Mouse (Mus musculus) midbrain, embryonic 16.5 days (tissue): ENCODE measurements around the gene Ptbp2. TPM values are rescaled to one million over a fixed set of nuclear protein-coding genes. Genes with fewer than 3 reads are reported as not detected.

Experiments used
- ATAC-seq: fragments of 200-750 bp; cut with Nextera tagmentation; 2 replicates; pipeline ENCODE4 v1.8.0; 2017; ENCODE audit warnings: moderate TSS enrichment
- H3K27ac ChIP-seq: fragments of 300-500 bp; sonication (generic); 2 replicates; pipeline ENCODE4 v1.5.1; 2014; ENCODE audit warnings: mild to moderate bottlenecking, low read length, mixed read lengths
- H3K27me3 ChIP-seq: fragments of 300-500 bp; sonication (generic); 2 replicates; pipeline ENCODE4 v1.6.1; 2014; ENCODE audit warnings: low read depth, low read length, mixed read lengths; ENCODE audit not compliant: control insufficient read depth, insufficient read depth
- H3K36me3 ChIP-seq: fragments of 300-500 bp; sonication (generic); 2 replicates; pipeline ENCODE4 v1.6.1; 2014; ENCODE audit warnings: mild to moderate bottlenecking, low read length, moderate library complexity, mixed read lengths; ENCODE audit not compliant: control insufficient read depth, insufficient read depth
- H3K4me1 ChIP-seq: fragments of 300-500 bp; sonication (generic); 2 replicates; pipeline ENCODE4 v1.6.1; 2014; ENCODE audit warnings: mild to moderate bottlenecking, low read length, mixed read lengths; ENCODE audit not compliant: control insufficient read depth, insufficient read depth
- H3K4me2 ChIP-seq: fragments of 300-500 bp; sonication (generic); 2 replicates; pipeline ENCODE4 v1.6.1; 2014; ENCODE audit warnings: mild to moderate bottlenecking, low read length, mixed read lengths
- H3K4me3 ChIP-seq: fragments of 300-500 bp; sonication (generic); 2 replicates; pipeline ENCODE4 v1.5.1; 2014; ENCODE audit warnings: low read depth, mild to moderate bottlenecking, low read length, moderate library complexity, mixed read lengths
- H3K9ac ChIP-seq: fragments of 300-500 bp; sonication (generic); 2 replicates; pipeline ENCODE4 v1.6.1; 2014; ENCODE audit warnings: low read depth, low read length, mixed read lengths
- H3K9me3 ChIP-seq: fragments of 300-500 bp; sonication (generic); replicated peaks from 2 replicates; pipeline ENCODE4 v1.6.1; 2014; ENCODE audit warnings: mild to moderate bottlenecking, low read length, mixed read lengths; ENCODE audit not compliant: control insufficient read depth, poor library complexity, severe bottlenecking
- WGBS: fragments of 180-500 bp; shearing (Covaris S2); extraction: QIAGEN DNeasy Blood & Tissue Kit; methylation state at CpG from one replicate; pipeline ENCODE4 v1.1.7; 2014; 5-methylcytosine and 5-hydroxymethylcytosine counted together
- polyA plus RNA-seq: library from polyadenylated mRNA; unstranded; fragments of >200 nt; fragmentation: Nextera tagmentation; extraction: Ambion mirVana; gene quantifications from 2 replicates; pipeline ENCODE4 v1.2.1, GENCODE M21; 2015

Ptbp2 gene
- polyA plus RNA-seq, result 244 and 274 TPM in 2 replicates

DNA sequence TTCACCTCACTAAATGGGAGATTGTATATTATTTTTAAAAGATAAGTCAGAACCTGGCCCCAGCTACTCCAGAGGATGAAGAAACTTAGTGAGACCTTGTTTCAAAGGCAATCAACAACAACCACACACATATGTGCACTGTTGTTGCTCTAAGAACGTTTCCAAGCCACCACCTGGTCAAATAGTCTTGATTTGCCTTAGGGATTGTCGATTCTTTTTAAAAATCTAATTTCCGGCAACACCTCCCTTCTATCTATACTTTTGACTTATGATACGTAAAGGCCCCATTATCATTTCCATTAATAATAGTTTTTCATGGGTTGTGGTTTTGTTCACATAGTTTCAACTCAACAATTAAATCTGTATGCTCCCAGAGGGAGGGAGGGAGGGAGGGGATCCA, at the start of gene Ptbp2:
TSS of gene Ptbp2 (minus strand) at position 101 of the 400 bp plus-strand sequence.
- WGBS, result 91% methylated on average over 4 of the region's 4 CpGs
- H3K4me2 ChIP-seq, result peak within 1 kb of the TSS; percentile 52
- no peak for ATAC-seq

GRCm38 (mm10) chr3:119814678-119815077, 30.4 kb upstream of the Ptbp2 start:
- Histone ChIP-seq H3K9me3 (no peaks in the 10 kb centered on the region), H3K27me3 (no peaks in the 10 kb centered on the region), H3K9ac (no peak overlapping the region), H3K36me3 (no peaks in the 10 kb centered on the region), H3K4me1 (peaks cover 2% of the 10 kb centered on the region; the same call in 1 of the 2 replicates), H3K27ac (no peak overlapping the region), H3K4me3 (no peak overlapping the region), H3K4me2 (no peak overlapping the region)
- no peak for ATAC-seq
- WGBS, result 49% methylated on average over 1 of the region's 1 CpGs

More for the DNA sequence above, at the start of gene Ptbp2:
- H3K9ac ChIP-seq, result peak within 1 kb of the TSS; percentile 100
- H3K4me1 ChIP-seq, result peaks cover 10% of the 10 kb centered on the region
- H3K27ac ChIP-seq, result peak within 1 kb of the TSS; percentile 100
- H3K27me3 ChIP-seq, result no peaks in the 10 kb centered on the region
- peak within 1 kb of the TSS; percentile 91 for H3K4me3 ChIP-seq
- H3K36me3 ChIP-seq, result no peaks in the 10 kb centered on the region
- no peaks in the 10 kb centered on the region for H3K9me3 ChIP-seq

DNA sequence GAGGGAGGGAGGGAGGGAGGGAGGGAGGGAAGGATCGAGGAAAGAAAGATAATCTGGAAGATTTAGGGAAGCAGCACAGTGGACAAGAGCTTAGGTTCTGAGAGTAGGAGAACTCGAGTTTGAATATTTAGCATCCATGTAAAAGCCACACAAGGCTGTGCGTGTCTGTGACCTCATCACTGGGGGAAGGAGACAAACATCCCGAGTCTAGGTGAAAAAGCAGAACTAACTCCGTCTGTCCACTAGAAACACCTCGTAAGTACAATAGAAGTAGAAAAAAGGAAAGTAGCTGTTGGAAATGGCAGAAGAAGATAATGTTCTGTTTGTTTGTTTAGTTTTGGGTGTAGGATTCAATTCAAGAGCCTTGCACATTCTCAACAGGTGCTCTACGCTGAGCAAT, 21.9 kb upstream of the Ptbp2 start:
- Histone ChIP-seq H3K27ac (no peak overlapping the region), H3K36me3 (no peaks in the 10 kb centered on the region), H3K4me2 (no peak overlapping the region), H3K9ac (no peak overlapping the region), H3K4me1 (no peaks in the 10 kb centered on the region), H3K27me3 (no peaks in the 10 kb centered on the region), H3K9me3 (no peaks in the 10 kb centered on the region), H3K4me3 (no peak overlapping the region)
- 76% methylated on average over 7 of the region's 7 CpGs for WGBS
- no peak for ATAC-seq

GRCm38 (mm10) chr3:119794677-119795365, 10.6 kb upstream of the Ptbp2 start:
- WGBS, result 79% methylated on average over 9 of the region's 9 CpGs
- no peaks in the 10 kb centered on the region for H3K4me1 ChIP-seq
- no peaks in the 10 kb centered on the region for H3K27me3 ChIP-seq
- H3K4me3 ChIP-seq, result no peak overlapping the region
- H3K36me3 ChIP-seq, result no peaks in the 10 kb centered on the region
- H3K4me2 ChIP-seq, result no peak overlapping the region
- no peak overlapping the region for H3K9ac ChIP-seq
- H3K9me3 ChIP-seq, result peaks cover 3% of the 10 kb centered on the region; the same call in 1 of the 2 replicates
- no peak overlapping the region for H3K27ac ChIP-seq
- ATAC-seq, result no peak

- peak; percentile 96 for ATAC-seq
- 0% methylated on average over 47 of the region's 89 CpGs for WGBS
These were observed 1.1 kb downstream of the Ptbp2 start for GRCm38 (mm10) chr3:119782946-119783701.

DNA sequence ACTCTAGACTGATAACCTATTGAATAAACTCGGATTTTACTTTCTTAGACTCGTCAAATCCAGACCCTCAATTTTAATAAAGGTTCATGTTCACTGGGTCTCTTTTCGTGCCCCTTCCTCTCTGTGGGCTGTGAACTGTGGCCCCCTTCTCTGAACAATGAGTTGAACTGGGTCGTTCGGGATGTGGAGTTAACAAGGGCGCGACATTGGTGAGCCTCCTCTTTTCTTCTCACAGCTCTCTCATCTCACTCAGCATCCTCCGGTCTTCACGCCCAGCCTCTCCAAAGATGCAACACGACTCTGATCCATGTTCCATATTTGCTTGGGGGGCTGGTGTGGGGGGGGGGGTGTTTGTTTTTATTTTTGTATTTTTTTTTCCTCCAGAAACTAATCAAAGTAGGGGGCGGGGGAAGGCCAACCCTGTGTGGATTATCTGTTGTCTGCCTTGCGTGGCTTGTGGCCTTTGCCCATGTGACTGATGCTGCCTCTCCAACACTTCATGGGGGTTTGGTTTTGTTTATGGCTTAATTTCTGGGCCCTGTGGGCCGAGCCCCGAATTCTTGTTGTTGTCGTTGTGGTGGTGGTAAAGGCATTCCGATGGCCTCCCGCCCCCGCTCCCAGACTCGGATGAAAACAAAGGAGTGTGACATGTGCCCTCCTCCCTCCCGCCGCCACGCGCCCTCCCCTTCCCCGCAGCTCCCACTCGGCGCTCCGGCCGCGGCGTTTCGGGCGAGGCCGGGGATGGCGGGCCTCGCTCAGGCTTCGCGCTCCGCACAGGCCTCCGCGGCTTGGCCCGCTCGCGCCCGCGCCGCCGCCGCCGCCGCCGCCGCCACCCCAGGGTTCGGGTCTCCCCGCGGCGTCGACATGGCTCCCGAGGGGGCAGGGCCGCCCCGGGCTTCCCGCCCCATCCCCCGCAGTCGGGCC, 2.0 kb downstream of the Ptbp2 start:
- H3K4me3 ChIP-seq, result peak overlapping the region; percentile 91
- peak overlapping the region; percentile 76 for H3K4me2 ChIP-seq
- H3K9me3 ChIP-seq, result no peaks in the 10 kb centered on the region
- peak; percentile 81 for ATAC-seq
- peak overlapping the region; percentile 100 for H3K9ac ChIP-seq
- WGBS, result 0% methylated on average over 49 of the region's 63 CpGs
- peak overlapping the region; percentile 100 for H3K27ac ChIP-seq
- peaks cover 24% of the 10 kb centered on the region for H3K4me1 ChIP-seq
- no peaks in the 10 kb centered on the region for H3K27me3 ChIP-seq
- no peaks in the 10 kb centered on the region for H3K36me3 ChIP-seq

More at GRCm38 (mm10) chr3:119782946-119783701, 1.1 kb downstream of the Ptbp2 start:
- Histone ChIP-seq H3K9me3 (no peaks in the 10 kb centered on the region), H3K4me1 (peaks cover 21% of the 10 kb centered on the region), H3K9ac (peak overlapping the region; percentile 100), H3K36me3 (no peaks in the 10 kb centered on the region), H3K4me2 (peak overlapping the region; percentile 76), H3K27ac (peak overlapping the region; percentile 100), H3K4me3 (peak overlapping the region; percentile 91), H3K27me3 (no peaks in the 10 kb centered on the region)

GRCm38 (mm10) chr3:119780876-119781275, 3.4 kb downstream of the Ptbp2 start:
- Histone ChIP-seq H3K4me2 (peak overlapping the region; percentile 76), H3K9ac (peak overlapping the region; percentile 10; the same call in 1 of the 2 replicates), H3K36me3 (no peaks in the 10 kb centered on the region), H3K27me3 (no peaks in the 10 kb centered on the region), H3K4me1 (peaks cover 29% of the 10 kb centered on the region), H3K4me3 (peak overlapping the region; percentile 29), H3K27ac (no peak overlapping the region), H3K9me3 (no peaks in the 10 kb centered on the region)
- ATAC-seq, result no peak

DNA sequence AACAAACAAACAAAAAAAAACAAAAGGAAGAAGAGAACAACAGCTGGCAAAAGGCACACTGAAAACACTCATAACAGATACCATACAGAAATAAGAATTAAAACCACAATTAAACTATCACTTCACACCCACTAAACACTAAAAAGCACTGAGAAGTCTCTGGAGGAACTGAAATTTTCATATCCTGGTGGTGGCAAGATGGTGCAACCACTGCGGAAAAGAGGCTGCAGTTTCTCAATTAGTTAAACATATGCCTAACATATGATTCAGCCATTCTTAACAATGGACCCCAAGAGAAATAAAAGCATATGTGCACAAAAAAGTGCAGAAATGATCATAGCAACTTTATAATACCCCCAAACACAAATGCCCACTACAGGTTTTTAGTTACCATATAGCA, 5.0 kb downstream of the Ptbp2 start:
- no peak overlapping the region for H3K27ac ChIP-seq
- H3K4me2 ChIP-seq, result peak overlapping the region; percentile 28
- no peak overlapping the region for H3K4me3 ChIP-seq
- WGBS, result 93% methylated on average over 1 of the region's 1 CpGs
- H3K9ac ChIP-seq, result no peak overlapping the region
- H3K36me3 ChIP-seq, result no peaks in the 10 kb centered on the region
- peaks cover 29% of the 10 kb centered on the region for H3K4me1 ChIP-seq
- no peaks in the 10 kb centered on the region for H3K27me3 ChIP-seq
- no peak for ATAC-seq
- no peaks in the 10 kb centered on the region for H3K9me3 ChIP-seq
